Mouse (Mus musculus): ENCODE results near the gene Isoc2a. TPM values are rescaled to one million over a fixed set of nuclear protein-coding genes. Genes with fewer than 3 reads are reported as not detected.

Isoc2a gene
- polyA plus RNA-seq, 1 experiment from 2014 or later, result 9.6 TPM

DNA sequence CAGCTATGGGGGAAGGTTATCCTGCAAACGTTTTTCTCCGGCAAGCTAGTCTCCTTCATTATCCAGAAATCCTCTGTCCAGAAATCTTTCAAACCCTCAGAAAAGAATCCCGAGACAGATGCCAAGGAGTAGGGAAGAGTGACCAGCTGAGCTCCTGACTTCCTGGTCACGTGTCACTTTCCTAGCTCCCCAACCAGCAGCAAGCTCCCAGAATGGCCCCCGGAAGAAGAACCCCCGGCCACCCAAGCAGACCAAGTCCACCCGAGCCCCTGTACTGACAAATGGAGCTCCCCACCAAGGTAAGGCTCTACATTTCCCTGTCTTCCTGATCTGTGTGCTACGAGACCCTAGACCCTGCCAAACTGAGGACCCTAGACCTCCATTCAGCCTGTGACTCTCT, 50.8 kb downstream of the Isoc2a start:
- 72% methylated on average over 8 of the region's 8 CpGs for WGBS (ENCODE audit: missing documents)

DNA sequence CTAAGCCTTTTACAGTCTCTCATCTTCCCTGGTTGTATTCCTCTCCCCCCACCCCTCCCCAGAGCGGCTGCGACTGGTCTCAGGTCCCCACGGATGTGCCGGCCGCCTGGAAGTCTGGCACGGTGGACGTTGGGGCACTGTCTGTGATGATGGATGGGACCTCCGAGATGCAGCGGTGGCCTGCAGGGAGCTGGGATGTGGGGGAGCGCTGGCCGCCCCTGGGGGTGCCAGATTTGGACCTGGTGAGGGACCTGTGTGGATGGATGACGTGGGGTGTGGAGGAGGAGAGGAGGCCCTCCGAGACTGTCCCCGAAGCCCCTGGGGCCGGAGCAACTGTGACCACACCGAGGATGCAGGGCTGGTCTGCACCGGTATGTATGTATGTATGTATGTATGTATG, 51.4 kb downstream of the Isoc2a start:
- no peak overlapping the region for H3K4me3 ChIP-seq (ENCODE audit: inconsistent target)
- H3K79me2 ChIP-seq (ENCODE audit: inconsistent target), result no peaks in the 10 kb centered on the region
- 76% methylated on average over 13 of the region's 17 CpGs for WGBS (ENCODE audit: missing documents)
- no peak overlapping the region for H3K27ac ChIP-seq
- no peaks in the 10 kb centered on the region for H3K36me3 ChIP-seq (ENCODE audit: inconsistent target)

More for the DNA sequence above, 50.8 kb downstream of the Isoc2a start:
- Histone ChIP-seq H3K4me3 (ENCODE audit: inconsistent target) (no peak overlapping the region), H3K36me3 (ENCODE audit: inconsistent target) (no peaks in the 10 kb centered on the region), H3K27ac (no peak overlapping the region), H3K79me2 (ENCODE audit: inconsistent target) (no peaks in the 10 kb centered on the region)

DNA sequence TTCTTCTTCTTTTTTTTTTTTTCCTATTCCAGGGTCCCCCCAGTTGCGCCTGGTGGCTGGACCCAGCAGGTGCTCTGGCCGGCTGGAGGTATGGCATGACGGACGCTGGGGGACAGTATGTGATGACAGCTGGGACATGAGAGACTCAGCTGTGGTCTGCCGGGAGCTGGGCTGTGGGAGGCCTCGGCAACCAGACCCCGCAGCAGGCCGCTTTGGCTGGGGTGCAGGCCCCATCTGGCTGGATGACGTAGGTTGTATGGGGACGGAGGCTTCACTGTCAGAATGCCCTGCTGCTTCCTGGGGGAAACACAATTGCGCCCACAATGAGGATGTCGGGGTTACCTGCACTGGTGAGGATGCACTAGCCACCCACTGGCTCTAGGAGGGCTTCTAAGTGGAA, 56.1 kb downstream of the Isoc2a start:
- H3K36me3 ChIP-seq (ENCODE audit: inconsistent target), result no peaks in the 10 kb centered on the region
- H3K27ac ChIP-seq, result no peak overlapping the region
- no peak overlapping the region for H3K4me3 ChIP-seq (ENCODE audit: inconsistent target)
- no peaks in the 10 kb centered on the region for H3K79me2 ChIP-seq (ENCODE audit: inconsistent target)
- WGBS (ENCODE audit: missing documents), result 80% methylated on average over 10 of the region's 12 CpGs

DNA sequence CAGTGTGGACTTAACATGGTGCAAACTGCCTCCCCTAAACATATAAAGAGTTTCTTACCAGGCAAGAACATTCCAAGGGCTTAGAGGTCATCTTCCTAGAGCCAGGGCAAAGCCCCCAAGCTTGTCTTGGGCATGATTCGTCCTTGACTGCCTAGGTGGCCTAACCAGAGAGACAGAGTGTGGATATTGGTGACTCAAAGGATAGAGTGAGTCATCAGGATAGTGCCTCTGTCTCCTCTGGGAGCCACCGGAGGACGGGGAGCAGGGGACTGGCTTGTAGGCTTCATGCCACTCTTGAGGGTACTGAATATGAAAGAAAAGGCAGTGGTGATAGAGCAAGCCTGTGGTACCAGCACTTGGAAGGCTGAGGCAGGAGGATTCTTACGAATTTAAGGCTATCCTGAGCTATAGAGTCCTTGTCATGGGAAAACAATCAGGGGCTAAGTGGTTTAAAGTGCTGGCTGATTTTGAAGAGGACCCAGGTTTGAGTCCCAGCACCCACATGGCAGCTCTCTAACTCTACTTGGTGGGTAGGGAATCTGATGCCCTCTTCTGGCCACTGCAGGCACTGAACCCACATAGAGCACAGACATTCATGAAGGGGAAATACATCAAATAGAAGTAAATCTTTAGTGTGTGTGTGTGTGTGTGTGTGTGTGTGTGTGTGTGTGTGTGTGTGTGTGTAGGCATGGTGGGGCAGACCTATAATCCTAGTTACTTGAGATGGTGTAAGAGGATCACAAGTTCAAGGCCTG, 57.4 kb downstream of the Isoc2a start:
- Histone ChIP-seq H3K4me3 (ENCODE audit: inconsistent target) (no peak overlapping the region), H3K79me2 (ENCODE audit: inconsistent target) (no peaks in the 10 kb centered on the region), H3K36me3 (ENCODE audit: inconsistent target) (no peaks in the 10 kb centered on the region), H3K27ac (no peak overlapping the region)
- 82% methylated on average over 4 of the region's 4 CpGs for WGBS (ENCODE audit: missing documents)

DNA sequence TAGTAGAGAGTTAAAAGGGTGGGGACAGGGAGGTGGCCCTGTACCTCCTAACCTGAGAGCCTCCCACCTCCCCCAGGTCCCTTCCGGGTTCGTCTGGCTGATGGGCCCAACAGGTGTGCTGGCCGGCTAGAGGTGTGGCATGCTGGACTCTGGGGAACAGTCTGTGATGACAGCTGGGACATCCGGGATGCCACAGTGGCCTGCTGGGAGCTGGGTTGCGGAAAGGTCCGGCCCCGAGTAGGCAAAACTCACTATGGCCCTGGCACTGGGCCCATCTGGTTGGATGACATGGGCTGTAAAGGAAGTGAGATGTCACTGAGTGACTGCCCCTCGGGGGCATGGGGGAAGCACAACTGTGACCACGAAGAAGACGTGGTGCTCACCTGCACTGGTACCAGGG, 59.9 kb downstream of the Isoc2a start:
- H3K4me3 ChIP-seq (ENCODE audit: inconsistent target), result no peak overlapping the region
- no peak overlapping the region for H3K27ac ChIP-seq
- H3K36me3 ChIP-seq (ENCODE audit: inconsistent target), result no peaks in the 10 kb centered on the region
- WGBS (ENCODE audit: missing documents), result 66% methylated on average over 9 of the region's 10 CpGs
- no peaks in the 10 kb centered on the region for H3K79me2 ChIP-seq (ENCODE audit: inconsistent target)

DNA sequence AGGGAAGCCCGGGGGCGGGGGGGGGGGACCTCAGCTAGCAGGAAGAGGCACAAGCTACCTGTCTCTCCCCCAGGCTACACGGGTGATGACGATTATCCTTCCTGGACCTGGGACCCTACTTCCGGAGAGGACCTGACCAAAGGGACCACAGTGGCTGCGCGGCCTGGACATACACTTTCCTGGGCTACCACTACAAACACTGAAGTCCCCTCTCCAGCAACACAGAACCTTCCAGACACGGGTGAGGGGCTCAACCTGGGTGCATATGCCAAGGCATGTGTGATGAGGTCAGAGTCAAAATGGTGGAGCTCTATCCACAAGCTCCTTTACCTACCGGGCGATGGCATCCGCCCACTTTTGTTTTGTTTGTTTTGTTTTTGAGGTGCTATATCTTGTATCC, 60.4 kb downstream of the Isoc2a start:
- Histone ChIP-seq H3K4me3 (ENCODE audit: inconsistent target) (no peak overlapping the region), H3K27ac (no peak overlapping the region), H3K79me2 (ENCODE audit: inconsistent target) (no peaks in the 10 kb centered on the region), H3K36me3 (ENCODE audit: inconsistent target) (no peaks in the 10 kb centered on the region)
- WGBS (ENCODE audit: missing documents), result 70% methylated on average over 6 of the region's 11 CpGs

DNA sequence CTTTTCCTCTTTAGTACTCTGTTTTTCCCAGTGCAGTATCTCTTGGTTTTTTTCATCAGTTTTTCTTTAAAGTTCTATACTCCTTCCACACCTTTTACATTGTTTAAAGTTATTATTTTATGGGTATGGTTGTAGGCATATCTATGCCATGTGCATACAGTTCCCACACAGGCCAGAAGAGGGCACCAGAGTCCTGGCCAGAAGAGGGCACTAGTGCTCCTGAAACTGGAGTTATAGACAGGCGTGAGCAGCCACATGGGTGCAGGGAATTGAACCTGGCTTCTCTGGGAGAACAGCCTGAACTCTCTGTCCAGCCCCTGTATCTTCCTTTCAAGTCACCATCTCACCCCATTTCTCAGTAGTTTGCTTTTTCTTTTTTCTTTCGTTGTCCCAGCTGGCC, 61.5 kb downstream of the Isoc2a start:
- no peaks in the 10 kb centered on the region for H3K79me2 ChIP-seq (ENCODE audit: inconsistent target)
- WGBS (ENCODE audit: missing documents), result 35% methylated on average over 2 of the region's 2 CpGs
- no peak overlapping the region for H3K4me3 ChIP-seq (ENCODE audit: inconsistent target)
- no peak overlapping the region for H3K27ac ChIP-seq
- no peaks in the 10 kb centered on the region for H3K36me3 ChIP-seq (ENCODE audit: inconsistent target)

DNA sequence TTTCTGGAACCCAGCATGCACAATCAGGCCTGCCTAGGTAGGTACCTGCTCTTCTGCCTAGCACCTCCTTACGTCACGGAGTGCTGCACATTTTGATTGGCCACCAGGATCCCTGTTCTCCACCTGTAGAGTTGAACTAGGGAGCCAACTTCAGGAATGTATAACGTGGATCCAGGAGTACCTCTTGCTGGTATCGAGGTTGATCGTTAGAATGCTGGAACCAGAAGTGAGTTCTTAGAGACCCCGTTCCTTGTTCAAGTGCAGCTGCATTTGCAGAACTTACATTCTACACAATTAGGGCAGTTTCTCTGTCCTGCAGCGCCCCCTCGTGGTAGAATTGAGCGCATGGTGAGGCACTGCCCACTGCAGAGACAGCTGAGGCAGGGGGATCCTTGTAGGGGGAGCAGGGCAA, 63.1 kb downstream of the Isoc2a start:
- Histone ChIP-seq H3K79me2 (ENCODE audit: inconsistent target) (no peaks in the 10 kb centered on the region), H3K27ac (no peak overlapping the region), H3K4me3 (ENCODE audit: inconsistent target) (no peak overlapping the region), H3K36me3 (ENCODE audit: inconsistent target) (no peaks in the 10 kb centered on the region)
- WGBS (ENCODE audit: missing documents), result 21% methylated on average over 9 of the region's 9 CpGs

DNA sequence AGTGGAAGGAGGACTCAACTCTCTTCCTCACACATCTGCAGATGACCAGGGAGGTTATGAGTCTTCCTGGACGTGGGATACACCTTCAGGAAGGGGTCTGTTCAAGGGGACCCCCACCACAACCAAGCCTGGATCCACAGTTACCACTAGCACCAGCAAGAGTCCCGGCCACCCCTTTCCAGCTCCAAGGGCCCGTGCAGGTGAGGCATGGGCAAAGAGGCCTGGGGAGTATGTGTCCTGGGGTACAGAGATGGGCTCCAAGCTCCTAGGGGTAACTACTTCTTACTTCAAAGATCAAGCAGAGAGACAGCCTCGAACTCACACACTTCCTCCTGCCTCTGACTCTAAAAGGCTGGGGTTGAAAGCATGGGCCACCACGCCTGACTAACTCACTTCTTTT, 65.7 kb downstream of the Isoc2a start:
- Histone ChIP-seq H3K27ac (no peak overlapping the region), H3K4me3 (ENCODE audit: inconsistent target) (no peak overlapping the region), H3K36me3 (ENCODE audit: inconsistent target) (no peaks in the 10 kb centered on the region), H3K79me2 (ENCODE audit: inconsistent target) (no peaks in the 10 kb centered on the region)
- WGBS (ENCODE audit: missing documents), result 56% methylated on average over 5 of the region's 5 CpGs

DNA sequence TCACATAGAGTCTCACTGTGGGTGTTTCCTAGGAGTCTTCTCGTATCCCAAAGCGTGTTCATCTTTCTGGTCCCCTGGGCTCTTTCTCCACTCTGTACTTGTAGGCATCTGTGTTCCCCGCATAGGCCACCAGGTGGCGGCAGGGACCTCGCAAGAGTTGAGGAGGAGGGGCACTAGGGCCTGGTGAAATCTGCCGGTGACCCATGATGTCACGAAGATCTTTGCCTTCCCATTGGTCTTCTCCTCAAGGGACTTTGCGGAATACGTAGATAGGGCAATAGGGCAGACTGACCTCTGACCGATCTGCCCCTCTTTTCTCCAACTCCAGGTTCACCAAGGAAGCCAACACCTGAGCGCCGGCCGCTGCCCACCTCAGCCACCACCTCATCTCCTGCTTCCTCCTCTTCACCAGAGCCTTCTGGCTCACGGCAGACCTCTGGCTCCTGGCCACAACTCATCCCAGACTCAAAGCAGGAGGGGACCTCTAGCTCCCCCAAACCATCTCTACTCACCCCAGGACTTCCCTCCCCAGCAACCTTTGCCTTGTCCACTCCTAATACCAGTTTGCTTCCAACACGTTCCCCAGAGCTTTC, 66.4 kb downstream of the Isoc2a start:
- H3K4me3 ChIP-seq (ENCODE audit: inconsistent target), result peak overlapping the region; percentile 20; the same call in 1 of the 2 replicates
- H3K27ac ChIP-seq, result no peak overlapping the region
- no peaks in the 10 kb centered on the region for H3K79me2 ChIP-seq (ENCODE audit: inconsistent target)
- WGBS (ENCODE audit: missing documents), result 8% methylated on average over 15 of the region's 15 CpGs
- H3K36me3 ChIP-seq (ENCODE audit: inconsistent target), result no peaks in the 10 kb centered on the region

Other genes starting within 250 kb of the Isoc2a start
- 1.4 to 2.3 TPM (median 2.1 TPM) in 3 replicates for gene Tmem86b, start 245.7 kb upstream of the Isoc2a start, polyA plus RNA-seq (2018)
- 68.2 to 77.4 TPM (median 74.2 TPM) in 3 replicates for gene Ppp6r1, start 218.1 kb upstream of the Isoc2a start, polyA plus RNA-seq (2018)
- gene Hspbp1, start 192.1 kb upstream of the Isoc2a start, polyA plus RNA-seq (2018), result 13.6 to 44.2 TPM (median 27.9 TPM) in 3 replicates
- gene Brsk1, start 186.5 kb upstream of the Isoc2a start, polyA plus RNA-seq (2018), result 0.07 TPM in 1 of 3 replicates, not detected in the others
- gene Tmem150b, start 151.9 kb upstream of the Isoc2a start, polyA plus RNA-seq (2018), result 1.2 to 4.1 TPM (median 2.5 TPM) in 3 replicates
- 13.0 to 41.3 TPM (median 19.4 TPM) in 3 replicates for gene Kmt5c, start 137.0 kb upstream of the Isoc2a start, polyA plus RNA-seq (2018)
- 1.3 TPM in 1 of 3 replicates, not detected in the others for gene Cox6b2, start 124.1 kb upstream of the Isoc2a start, polyA plus RNA-seq (2018)
- gene Fam71e2, start 105.9 kb upstream of the Isoc2a start, polyA plus RNA-seq (2018), result not detected in 3 replicates
- not detected in 3 replicates for gene Il11, start 94.3 kb upstream of the Isoc2a start, polyA plus RNA-seq (2018)
- not detected in 3 replicates for gene Tmem190, start 94.2 kb upstream of the Isoc2a start, polyA plus RNA-seq (2018)
- 0.67 to 1.6 TPM (median 0.70 TPM) in 3 replicates for gene Tmem238, start 87.5 kb upstream of the Isoc2a start, polyA plus RNA-seq (2018)
- gene Rpl28, start 84.3 kb upstream of the Isoc2a start, polyA plus RNA-seq (2018), result 395 to 534 TPM (median 483 TPM) in 3 replicates
- gene Ube2s, start 64.6 kb upstream of the Isoc2a start, polyA plus RNA-seq (2018), result 69.0 to 174 TPM (median 124 TPM) in 3 replicates
- gene Shisa7, start 32.5 kb upstream of the Isoc2a start, polyA plus RNA-seq (2018), result not detected in 3 replicates
- gene Isoc2b, start 6.9 kb upstream of the Isoc2a start, polyA plus RNA-seq (2018), result 6.2 to 11.2 TPM (median 10.2 TPM) in 3 replicates
- gene Gm36210, start 29.4 kb downstream of the Isoc2a start, polyA plus RNA-seq (2018), result not detected in 3 replicates
- 3.1 to 5.6 TPM (median 4.4 TPM) in 3 replicates for gene Zfp628, start 38.1 kb downstream of the Isoc2a start, polyA plus RNA-seq (2018)
- 0.15 to 1.1 TPM (median 0.17 TPM) in 3 replicates for gene Nat14, start 44.9 kb downstream of the Isoc2a start, polyA plus RNA-seq (2018)
- 0.13 to 0.33 TPM (median 0.28 TPM) in 3 replicates for gene Ssc5d, start 48.6 kb downstream of the Isoc2a start, polyA plus RNA-seq (2018)
- gene Sbk2, start 87.3 kb downstream of the Isoc2a start, polyA plus RNA-seq (2018), result 0.36 to 1.8 TPM (median 1.1 TPM) in 3 replicates
- gene Sbk3, start 94.0 kb downstream of the Isoc2a start, polyA plus RNA-seq (2018), result not detected in 3 replicates
- 4.3 to 9.9 TPM (median 7.3 TPM) in 3 replicates for gene Zfp579, start 119.0 kb downstream of the Isoc2a start, polyA plus RNA-seq (2018)
- gene Zfp524, start 137.3 kb downstream of the Isoc2a start, polyA plus RNA-seq (2018), result 13.7 to 24.6 TPM (median 14.3 TPM) in 3 replicates
- 16.5 to 21.5 TPM (median 18.2 TPM) in 3 replicates for gene Fiz1, start 137.5 kb downstream of the Isoc2a start, polyA plus RNA-seq (2018)
- gene Gm44973, start 138.3 kb downstream of the Isoc2a start, polyA plus RNA-seq (2018), result not detected in 3 replicates
- 11.9 to 13.8 TPM (median 12.4 TPM) in 3 replicates for gene Zfp865, start 143.2 kb downstream of the Isoc2a start, polyA plus RNA-seq (2018)
- 0.28 to 1.1 TPM (median 0.37 TPM) in 3 replicates for gene Ccdc106, start 143.4 kb downstream of the Isoc2a start, polyA plus RNA-seq (2018)
- gene 4632433K11Rik, start 157.0 kb downstream of the Isoc2a start, polyA plus RNA-seq (2018), result 0.25 to 0.76 TPM in 2 of 3 replicates, not detected in the other
- 1.8 to 2.2 TPM (median 1.8 TPM) in 3 replicates for gene Zfp784, start 161.3 kb downstream of the Isoc2a start, polyA plus RNA-seq (2018)
- gene Zfp580, start 174.4 kb downstream of the Isoc2a start, polyA plus RNA-seq (2018), result 2.0 TPM in 3 replicates
- gene U2af2, start 185.0 kb downstream of the Isoc2a start, polyA plus RNA-seq (2018), result 93.4 to 180 TPM (median 101 TPM) in 3 replicates
- 84.6 to 130 TPM (median 119 TPM) in 3 replicates for gene Epn1, start 203.1 kb downstream of the Isoc2a start, polyA plus RNA-seq (2018)
- not detected in 3 replicates for gene Rfpl4, start 239.8 kb downstream of the Isoc2a start, polyA plus RNA-seq (2018)
- gene Rasl2-9, start 248.8 kb downstream of the Isoc2a start, polyA plus RNA-seq (2018), result 0.32 to 1.4 TPM (median 0.40 TPM) in 3 replicates